In genomic region chr10:128505371-128505667, GRCm38 (mm10) we compare ENCODE assay signal across 1 mouse cellular context. TPM values are rescaled to one million over a fixed set of nuclear protein-coding genes. Genes with fewer than 3 reads are reported as not detected.
"Had no signal": no experiment of that assay in that cellular context is flagged by ENCODE, and none has a peak within 500 bp of the region (broad histone marks: within the 10 kb centered on the region; RNA-seq: fewer than 3 reads in every experiment).

No protein-coding gene starts in this region.

RNA-seq across cellular contexts. Expression of gene Myl6b, which starts 6.8 kb away (rescaled TPM):
- total RNA-seq: monocyte, adult 5-6 weeks had no signal
